In the genomic region with DNA sequence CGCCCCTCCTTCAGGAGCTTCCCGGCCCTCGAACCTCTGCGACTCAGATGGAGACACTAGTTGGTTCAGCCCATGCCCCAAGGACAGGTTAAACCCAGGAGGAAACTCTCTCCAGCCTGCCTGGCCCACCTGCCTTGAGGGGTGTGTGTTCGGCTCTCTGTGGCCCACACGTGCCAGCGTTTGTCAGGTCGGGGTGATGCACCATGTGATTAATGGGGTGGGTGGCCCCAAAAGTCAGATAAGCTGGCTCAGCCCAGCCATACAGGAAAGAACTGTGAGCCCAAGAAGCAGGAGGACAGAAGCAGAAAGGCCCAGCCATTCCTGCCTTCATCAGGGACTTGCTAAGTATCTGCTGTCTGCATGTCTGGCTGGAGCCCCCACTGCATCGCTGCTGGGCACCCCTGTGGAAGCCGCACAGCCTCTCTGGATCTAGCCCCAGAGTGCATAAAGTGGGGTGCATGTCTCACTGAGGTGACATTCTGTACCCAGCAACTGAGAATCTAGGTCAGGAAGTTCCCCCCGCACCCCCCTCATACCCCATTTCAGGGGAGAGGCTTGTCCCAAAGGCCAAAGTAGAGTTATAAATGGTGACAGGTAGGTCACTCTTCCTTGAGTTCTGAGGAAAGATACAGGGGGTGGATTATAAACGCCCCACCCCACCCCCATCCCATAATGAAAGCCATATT, we compare ENCODE assay signal across 16 mouse cellular contexts. TPM values are rescaled to one million over a fixed set of nuclear protein-coding genes. Genes with fewer than 3 reads are reported as not detected.
DNase-seq lines count a peak whose midpoint lies in the region; ATAC-seq and TF ChIP-seq lines count a peak whose summit lies in the region.
"Had no signal": no experiment of that assay in that cellular context is flagged by ENCODE, and none has a peak within 500 bp of the region (broad histone marks: within the 10 kb centered on the region; RNA-seq: fewer than 3 reads in every experiment).

No protein-coding gene starts in this region.

- no peak for ATAC-seq in kidney, postnatal 0 days (replicated peaks; ENCODE audit: low FRiP score, low read depth)
- ATAC-seq in midbrain, embryonic 14.5 days (ENCODE audit: low FRiP score, low TSS enrichment), result no peak
- ATAC-seq: CD4-positive, CD25-positive, alpha-beta regulatory T cell, adult 4 months had no signal

- no peaks in the 10 kb centered on the region for H3K36me3 ChIP-seq in kidney, postnatal 0 days (ENCODE audit: insufficient read depth, low read length)
- H3K36me3 ChIP-seq in thymus, adult 2 months (ENCODE audit: control insufficient read depth, insufficient read depth, low read length), result no peaks in the 10 kb centered on the region
- H3K36me3 ChIP-seq in midbrain, embryonic 14.5 days (ENCODE audit: control insufficient read depth, insufficient read depth, low read length), result 0 out of 2 replicates have a peak, but pooled peaks cover 6% of the 10 kb centered on the region
- H3K36me3 ChIP-seq: embryonic facial prominence, embryonic 15.5 days; limb, embryonic 12.5 days; liver, embryonic 13.5 days; stomach, embryonic 15.5 days had no signal

- no peak overlapping the region for H3K4me2 ChIP-seq in kidney, postnatal 0 days (ENCODE audit: low read length)
- H3K4me2 ChIP-seq in midbrain, embryonic 14.5 days (ENCODE audit: low read length), result no peak overlapping the region
- H3K4me2 ChIP-seq: embryonic facial prominence, embryonic 15.5 days; heart, embryonic 11.5 days; limb, embryonic 12.5 days; liver, embryonic 13.5 days; stomach, embryonic 15.5 days had no signal

- peaks cover 53% of the 10 kb centered on the region for H3K4me1 ChIP-seq in kidney, postnatal 0 days (replicated peaks; ENCODE audit: insufficient read depth, low read length)
- H3K4me1 ChIP-seq in thymus, adult 2 months (replicated peaks; ENCODE audit: control insufficient read depth, insufficient read depth, low read length), result peaks cover 71% of the 10 kb centered on the region
- peaks cover 56% of the 10 kb centered on the region for H3K4me1 ChIP-seq in midbrain, embryonic 14.5 days (ENCODE audit: control insufficient read depth, insufficient read depth, low read length)

- 0 out of 2 replicates have a peak overlapping the region, but pooled peaks have one; percentile 8 for H3K27ac ChIP-seq in kidney, postnatal 0 days
- H3K27ac ChIP-seq in thymus, adult 2 months (ENCODE audit: control insufficient read depth, insufficient read depth, low read length), result peak overlapping the region; percentile 23; the same call in 1 of the 2 replicates
- peak overlapping the region; percentile 56; the same call in 1 of the 2 replicates for H3K27ac ChIP-seq in midbrain, embryonic 14.5 days (replicated peaks; ENCODE audit: low read depth, low read length)
- H3K27ac ChIP-seq: embryonic facial prominence, embryonic 15.5 days; limb, embryonic 12.5 days; liver, embryonic 13.5 days had no signal

- no peaks in the 10 kb centered on the region for H3K9me3 ChIP-seq in kidney, postnatal 0 days (replicated peaks; ENCODE audit: low read length)
- H3K9me3 ChIP-seq in midbrain, embryonic 14.5 days (ENCODE audit: control insufficient read depth, low read length), result no peaks in the 10 kb centered on the region
- H3K9me3 ChIP-seq: embryonic facial prominence, embryonic 15.5 days; limb, embryonic 12.5 days; liver, embryonic 13.5 days; stomach, embryonic 15.5 days had no signal

- peak; percentile 75 for DNase-seq in adrenal gland, adult 2 months
- no peak for DNase-seq in adrenal gland, adult 8-10 months
- no peak for DNase-seq in kidney, postnatal 0 days (ENCODE audit: low spot score)
- no peak for DNase-seq in kidney, adult 8-10 months
- no peak for DNase-seq in thymus, adult 2 months
- no peak for DNase-seq in thymus, postnatal 0 days (ENCODE audit: low spot score)
- no peak for DNase-seq in midbrain, embryonic 14.5 days
- DNase-seq in layer of hippocampus, adult 11-12 months (ENCODE audit: low spot score), result no peak
- DNase-seq: kidney, postnatal 14 days; liver, embryonic 13.5 days; right cerebral cortex, postnatal 14 days had no signal

- H3K9ac ChIP-seq in kidney, postnatal 0 days (ENCODE audit: low read depth, low read length), result 0 out of 2 replicates have a peak overlapping the region, but pooled peaks have one; percentile 13
- H3K9ac ChIP-seq in midbrain, embryonic 14.5 days (replicated peaks; ENCODE audit: low read length), result no peak overlapping the region
- H3K9ac ChIP-seq: embryonic facial prominence, embryonic 15.5 days; limb, embryonic 12.5 days; liver, embryonic 13.5 days; stomach, embryonic 15.5 days had no signal

- TF ChIP-seq POLR2A in thymus, adult 2 months (IDR thresholded peaks at IDR 0.05; ENCODE audit: control insufficient read depth, extremely low read depth, insufficient read depth, low read length, poor library complexity), result no peak

- TF ChIP-seq CTCF in kidney, postnatal 0 days (IDR thresholded peaks at IDR 0.05; ENCODE audit: low read depth), result no peak
- TF ChIP-seq CTCF in thymus, adult 2 months (IDR thresholded peaks at IDR 0.05; ENCODE audit: borderline replicate concordance, control insufficient read depth, extremely low read depth, insufficient read depth, low read length, poor library complexity), result no peak

- 66% methylated on average over 12 of the region's 12 CpGs for WGBS in kidney, postnatal 0 days
- WGBS in thymus, adult 2 months, result 82% methylated on average over 12 of the region's 12 CpGs
- WGBS in midbrain, embryonic 14.5 days, result 75% methylated on average over 12 of the region's 12 CpGs

- H3K27me3 ChIP-seq in kidney, postnatal 0 days (ENCODE audit: insufficient read depth, low read length), result no peaks in the 10 kb centered on the region
- no peaks in the 10 kb centered on the region for H3K27me3 ChIP-seq in thymus, adult 2 months (ENCODE audit: control insufficient read depth, insufficient read depth, low read length)
- no peaks in the 10 kb centered on the region for H3K27me3 ChIP-seq in midbrain, embryonic 14.5 days (ENCODE audit: control insufficient read depth, insufficient read depth, low read length)
- H3K27me3 ChIP-seq: stomach, embryonic 15.5 days had no signal

- no peak overlapping the region for H3K4me3 ChIP-seq in kidney, postnatal 0 days (replicated peaks; ENCODE audit: low read depth, low read length)
- no peak overlapping the region for H3K4me3 ChIP-seq in thymus, adult 2 months (ENCODE audit: control insufficient read depth, insufficient read depth, low read length)
- H3K4me3 ChIP-seq in midbrain, embryonic 14.5 days (replicated peaks; ENCODE audit: low read depth, low read length), result no peak overlapping the region
- H3K4me3 ChIP-seq: embryonic facial prominence, embryonic 15.5 days; limb, embryonic 12.5 days; liver, embryonic 13.5 days; stomach, embryonic 15.5 days had no signal

RNA-seq across cellular contexts. Expression of a gene that starts 15.8 kb away (rescaled TPM):
- 10 to 100 TPM; 32.9 to 84.3 TPM for total RNA-seq in adrenal gland, adult 2 months (2021)
- 68.3 and 72.0 TPM in 2 replicates for polyA plus RNA-seq in adrenal gland, adult 2 months (2012; rRNA removed)
- 10 to 100 TPM; 28.1 to 47.2 (median 33.7) TPM for total RNA-seq in adrenal gland, adult 8-10 months (2022)
- polyA plus RNA-seq in kidney, postnatal 0 days (2015; fragmentation: Nextera tagmentation; extraction: Ambion mirVana), result 5.0 and 5.8 TPM in 2 replicates
- polyA plus RNA-seq in thymus, adult 2 months (2012; rRNA removed), result 15.3 and 18.4 TPM in 2 replicates
- polyA plus RNA-seq in thymus, postnatal 0 days (2015; fragmentation: Nextera tagmentation; extraction: Ambion mirVana), result 1.6 and 2.3 TPM in 2 replicates
- polyA plus RNA-seq in midbrain, embryonic 14.5 days (2014; fragmentation: Nextera tagmentation; extraction: Ambion mirVana), result 5.7 and 7.0 TPM in 2 replicates
- polyA plus RNA-seq: CD4-positive, CD25-positive, alpha-beta regulatory T cell, adult 4 months had no signal
